In genomic region chr16:4877195-4877594, GRCm38 (mm10) we compare ENCODE assay signal across 1 mouse cellular context.
TF ChIP-seq lines count a peak whose summit lies in the region.

No protein-coding gene starts in this region.

TF ChIP-seq in myocyte, 11 proteins besides CTCF, POLR2A, EP300 and RAD21 (continued from another document):
- TF ChIP-seq MYOG (IDR thresholded peaks at IDR 0.05; ENCODE audit: control insufficient read depth in 1 of 3, insufficient read depth in 1 of 3, insufficient read length in 2 of 3, low read depth in 2 of 3) = no peak
- no peak for TF ChIP-seq TCF12 (IDR thresholded peaks at IDR 0.05; ENCODE audit: insufficient read depth, poor library complexity, severe bottlenecking)
- no peak for TF ChIP-seq USF1 (IDR thresholded peaks at IDR 0.05; ENCODE audit: low read depth)
- no peak for TF ChIP-seq TCF3 (IDR thresholded peaks at IDR 0.05; ENCODE audit: insufficient read length, low read depth)
- TF ChIP-seq E2F4 (IDR thresholded peaks at IDR 0.05; ENCODE audit: insufficient read depth) = no peak
- no peak for TF ChIP-seq POLR2AphosphoS2 (IDR thresholded peaks at IDR 0.05; ENCODE audit: insufficient read length, low read depth)
- TF ChIP-seq MYOD1 (IDR thresholded peaks at IDR 0.05; ENCODE audit: control insufficient read depth in 1 of 3, insufficient read length in 2 of 3, low read depth in 2 of 3) = no peak
- TF ChIP-seq CEBPB (IDR thresholded peaks at IDR 0.05; ENCODE audit: insufficient read depth, poor library complexity, severe bottlenecking) = no peak
- no peak for TF ChIP-seq REST (IDR thresholded peaks at IDR 0.05; ENCODE audit: insufficient read depth, insufficient read length)
